Mouse (Mus musculus) kidney, adult 2 months (tissue): Measurements from ENCODE around the gene Prn.

ENCODE experiments used
- CTCF ChIP-seq: fragments of 200-500 bp; conservative IDR thresholded peaks from 2 replicates; pipeline ENCODE4 v1.5.1; 2011; ENCODE audit warnings: low read depth, mild to moderate bottlenecking, control low read depth, low read length, moderate library complexity, mixed read lengths; ENCODE audit not compliant: insufficient read depth, insufficient read length
- POLR2A ChIP-seq: fragments of 200-500 bp; IDR thresholded peaks from one replicate; pipeline ENCODE4 v1.6.1; 2011; ENCODE audit warnings: low read depth, low read length, control low read depth

DNA sequence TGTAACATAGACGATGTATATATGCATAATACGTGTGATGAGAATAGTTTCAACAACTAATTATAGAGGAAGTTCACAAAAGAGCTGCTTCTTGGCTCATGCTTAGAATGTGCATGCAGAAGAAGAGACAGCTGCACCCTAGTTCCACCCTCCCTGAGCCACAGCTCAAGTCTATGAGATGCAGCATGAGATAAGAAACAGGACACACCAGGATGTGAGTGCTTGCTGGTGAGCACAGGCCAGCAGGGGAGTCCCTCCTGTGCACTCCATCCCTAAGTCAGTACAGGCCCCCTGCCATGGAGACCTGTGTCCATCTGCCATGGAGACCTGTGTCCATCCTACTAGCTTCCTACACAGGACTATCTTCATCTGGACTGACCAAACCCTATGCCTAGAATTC, 60.8 kb downstream of the Prn start:
- no peak for TF ChIP-seq CTCF
- TF ChIP-seq POLR2A: no peak
